Mouse (Mus musculus): ENCODE measurements at regions not wholly inside any gene's neighbourhood (a gene's known extent, or its start where the extent isn't known, plus 50 kb on each side); places are given as distances from the start of the nearest gene placed in this dataset.
A peak's percentile ranks its signal among the peaks of the same experiment; 100 is the strongest.

DNA sequence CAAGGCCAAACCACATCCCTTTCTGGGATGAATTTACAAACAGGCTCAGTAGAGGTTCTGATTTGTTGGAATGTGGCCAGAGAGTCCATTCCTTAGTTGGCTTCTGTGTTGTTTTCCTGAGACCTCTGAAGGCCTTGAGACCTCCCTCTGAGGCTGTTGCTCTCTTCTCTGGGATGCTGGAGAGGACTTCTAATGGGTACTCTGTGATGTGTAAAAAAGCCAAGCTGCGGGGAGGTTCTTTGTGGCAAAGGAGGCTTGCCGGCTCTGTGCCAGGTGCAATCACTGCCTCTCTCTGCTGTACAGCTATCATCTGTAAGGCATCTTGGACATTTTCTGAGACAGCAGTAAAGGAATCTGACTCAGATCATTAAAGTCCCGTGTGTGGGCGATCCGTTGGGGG, 192.3 kb downstream of the Gm5447 start:
- no peak for DNase-seq (ENCODE audit: low spot score in 2 of 2)

DNA sequence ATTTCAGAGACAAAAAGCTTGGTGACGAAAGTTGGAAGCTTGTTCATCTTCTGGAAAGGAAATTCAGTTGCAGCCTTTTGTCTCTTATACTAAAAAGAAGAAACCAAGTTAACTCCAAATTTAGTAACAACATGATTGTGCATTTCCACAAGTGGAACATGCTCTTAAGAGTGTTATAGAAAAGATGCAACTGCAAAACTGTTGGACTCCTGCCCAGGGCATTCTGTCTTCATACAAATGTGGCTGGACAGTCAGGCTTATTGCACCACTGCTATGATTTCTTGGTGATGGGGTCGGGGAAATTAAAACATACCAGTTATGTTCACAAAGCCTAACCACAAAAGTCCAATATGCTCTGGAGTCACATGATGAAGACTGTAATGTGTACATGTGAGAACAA, 194.8 kb downstream of the Gm5447 start:
- DNase-seq (ENCODE audit: low spot score in 2 of 2): no peak

DNA sequence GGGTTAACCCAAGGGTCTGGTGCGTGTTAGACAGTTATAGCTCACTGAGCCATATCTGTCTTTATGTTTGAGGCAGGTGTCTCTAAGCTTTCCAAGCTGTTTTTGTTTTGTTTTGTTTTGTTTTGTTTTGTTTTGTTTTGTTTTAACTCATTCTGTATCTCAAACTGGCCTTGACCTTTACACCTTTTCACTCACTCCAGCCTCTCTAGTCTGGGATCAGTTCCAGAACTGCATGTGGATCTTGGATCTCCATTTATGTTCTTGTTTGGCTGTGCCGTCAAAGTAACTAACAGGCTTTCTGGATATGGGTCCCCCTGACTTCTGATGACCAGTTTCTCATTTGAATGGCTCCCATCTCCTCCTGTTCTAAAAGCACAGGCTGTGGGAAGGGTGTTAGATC, 197.7 kb downstream of the Gm5447 start:
- no peak for DNase-seq (ENCODE audit: low spot score in 2 of 2)

DNA sequence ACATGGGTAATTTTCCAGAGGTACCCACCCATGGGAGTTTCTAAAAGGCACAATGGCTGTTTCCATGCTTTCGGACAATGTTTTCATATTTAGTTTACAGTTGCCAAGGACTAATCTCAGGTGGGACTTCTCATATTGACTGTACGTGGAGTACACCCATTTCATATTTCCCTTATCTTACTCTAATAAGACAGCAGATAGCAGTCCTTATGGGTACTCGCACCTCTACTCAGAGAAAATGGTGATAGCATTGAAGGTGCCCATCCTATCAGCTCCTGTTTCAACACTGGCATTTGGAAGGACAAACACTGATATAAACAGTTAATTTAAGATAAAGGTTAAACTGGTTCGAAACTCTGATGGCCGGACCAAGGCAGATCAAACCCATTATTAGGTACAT, 198.6 kb downstream of the Gm5447 start:
- DNase-seq (ENCODE audit: low spot score in 2 of 2): no peak

DNA sequence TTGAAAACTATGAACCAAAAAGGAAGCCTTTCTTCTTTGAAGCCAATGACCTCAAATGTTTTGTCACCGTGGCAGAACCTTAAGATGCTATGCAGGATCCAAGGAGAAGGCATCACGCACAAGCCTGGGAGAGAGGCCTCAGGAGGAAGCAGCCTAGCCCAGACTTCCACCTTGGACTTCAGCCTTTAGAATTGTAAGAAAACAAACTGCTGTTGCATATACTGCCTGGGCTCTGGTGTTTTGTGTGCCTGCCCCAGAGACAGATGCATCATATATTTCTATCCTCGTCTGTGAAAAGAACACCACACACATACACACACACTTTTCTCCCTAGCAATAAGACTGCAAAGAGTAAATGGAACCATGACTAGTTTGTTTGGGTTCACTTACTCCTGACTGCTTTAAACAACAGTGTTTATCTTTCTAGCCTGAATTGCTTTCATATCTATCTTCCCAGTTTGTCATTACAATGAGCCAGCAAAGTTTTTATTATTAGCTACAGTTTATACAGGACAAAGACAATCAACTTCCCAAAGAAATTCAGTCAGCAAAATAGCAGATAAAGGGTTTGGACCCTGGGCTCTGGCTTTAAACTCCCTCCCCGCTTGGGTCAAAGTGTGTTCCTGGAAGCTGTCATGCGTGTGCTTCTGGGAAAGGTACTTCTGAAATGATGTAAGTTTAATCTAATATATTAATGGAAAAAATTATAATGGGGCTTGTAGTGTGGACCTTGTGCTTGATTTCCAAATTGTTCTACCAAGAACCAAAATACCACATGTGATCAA, 204.2 kb downstream of the Gm5447 start:
- DNase-seq (ENCODE audit: low spot score in 2 of 2): no peak

DNA sequence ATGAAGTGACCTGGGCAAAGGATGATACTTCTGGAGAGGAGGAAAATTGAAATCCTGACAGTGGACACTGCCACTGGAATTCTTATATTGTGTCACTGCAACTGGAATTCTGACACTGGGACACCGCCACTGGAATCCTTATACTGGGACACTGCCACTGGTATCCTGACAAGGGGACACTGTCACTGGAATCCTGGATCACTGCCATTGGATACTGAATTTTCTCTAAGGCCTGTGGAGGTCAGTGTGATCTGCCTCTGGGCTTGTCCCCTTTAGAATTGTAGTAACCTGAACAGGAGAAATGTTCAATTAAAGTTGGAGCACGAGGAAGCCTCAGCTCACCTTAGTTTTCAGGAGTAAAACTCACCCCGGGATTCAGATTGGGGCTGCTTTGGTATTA, 205.0 kb downstream of the Gm5447 start:
- DNase-seq (ENCODE audit: low spot score in 2 of 2): no peak

DNA sequence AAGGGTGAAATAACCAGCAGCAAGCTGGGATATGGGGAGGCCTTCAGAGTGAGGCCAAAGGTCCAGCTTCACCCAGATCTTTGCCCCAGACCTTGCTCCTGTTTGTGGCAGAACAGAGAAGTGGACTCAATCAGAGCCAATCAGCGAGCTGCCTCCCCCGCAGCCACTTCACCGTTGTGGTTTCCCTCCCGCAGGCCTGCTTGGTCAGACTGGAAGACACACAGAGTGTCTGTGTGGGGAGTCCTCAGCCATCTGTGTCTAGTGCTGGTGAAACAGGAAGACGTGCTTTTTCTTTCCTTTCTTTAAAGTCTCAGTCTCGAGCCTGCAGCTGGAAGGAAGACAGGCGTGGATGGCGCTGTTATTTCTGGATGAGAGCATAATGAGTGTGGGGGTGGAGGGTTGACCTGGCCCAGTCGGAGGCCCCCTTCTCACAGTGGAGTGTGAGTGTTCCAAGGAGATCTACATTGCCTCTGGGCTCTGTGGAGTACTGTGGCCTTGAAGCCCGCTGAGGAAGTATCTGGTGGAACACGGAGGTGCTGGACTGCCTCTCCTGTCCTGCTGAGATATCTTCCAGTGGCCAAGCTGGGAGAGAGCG, 205.5 kb downstream of the Gm5447 start:
- DNase-seq (ENCODE audit: low spot score in 2 of 2): peak; percentile 17 to 24

DNA sequence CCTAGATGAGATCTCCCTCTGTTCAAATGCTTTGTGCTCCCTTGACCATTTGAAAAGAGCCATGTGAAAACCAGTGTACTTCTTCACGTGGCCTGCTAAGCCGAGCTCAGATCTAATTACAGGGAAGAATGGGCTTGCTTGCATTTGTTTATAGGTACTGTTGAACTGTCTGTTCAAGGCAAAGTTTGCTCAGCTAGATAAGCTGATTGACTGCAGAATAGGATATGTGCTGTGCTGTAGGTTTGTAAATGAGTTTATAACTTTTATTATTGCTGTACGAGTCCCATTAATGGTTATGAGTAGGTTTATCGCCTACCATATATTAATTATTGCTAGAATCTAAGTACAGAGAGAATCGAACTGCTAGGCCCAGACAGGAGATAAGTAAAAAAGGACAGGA, 207.5 kb downstream of the Gm5447 start:
- no peak for DNase-seq (ENCODE audit: low spot score in 2 of 2)

DNA sequence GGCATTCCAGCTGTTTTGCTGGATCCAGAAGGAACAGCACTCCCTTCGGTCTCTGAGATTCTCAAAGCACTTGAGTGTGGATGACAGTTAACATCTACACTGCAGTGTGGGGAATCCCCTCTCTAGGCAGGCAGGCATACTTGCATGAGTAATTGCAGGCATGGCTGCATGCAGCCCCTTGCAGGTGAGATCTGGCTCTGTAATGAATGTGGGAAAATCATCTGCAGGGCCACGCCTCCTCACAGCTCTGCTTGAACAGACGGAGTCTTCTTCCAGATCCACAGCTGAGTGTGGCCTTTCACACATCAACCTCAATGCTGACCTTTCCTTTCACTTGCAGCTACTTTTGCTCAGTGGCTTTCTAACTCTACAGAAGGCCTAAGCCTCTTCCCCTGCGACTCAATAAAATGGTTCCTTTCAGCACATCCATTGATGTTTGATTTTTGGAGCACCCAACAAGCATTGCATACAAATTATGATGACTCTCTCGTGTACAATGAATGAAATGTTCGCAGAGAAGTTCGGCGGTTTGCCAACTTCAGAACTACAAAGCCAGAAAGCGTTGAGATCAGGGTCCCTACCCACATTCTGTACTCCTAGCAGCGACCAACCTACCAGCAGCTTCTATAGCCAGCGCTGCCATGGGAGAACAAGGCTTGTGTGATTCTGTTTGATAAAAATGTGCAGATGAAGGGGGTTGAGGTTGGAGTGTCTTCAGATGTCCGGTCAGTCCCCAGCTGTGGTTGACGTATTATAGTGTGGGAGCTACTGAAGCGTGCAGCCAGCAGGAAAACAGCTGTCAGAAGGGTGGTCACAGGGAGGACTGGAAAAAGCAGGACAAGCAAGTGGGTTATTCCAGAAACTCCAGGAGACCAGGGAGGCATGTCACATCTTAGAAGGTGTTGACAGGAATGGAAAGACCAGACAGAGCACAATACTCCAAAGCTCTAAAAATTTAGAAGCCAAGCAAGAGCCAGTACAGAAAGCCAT, 211.1 kb downstream of the Gm5447 start:
- no peak for DNase-seq (ENCODE audit: low spot score in 2 of 2)

DNA sequence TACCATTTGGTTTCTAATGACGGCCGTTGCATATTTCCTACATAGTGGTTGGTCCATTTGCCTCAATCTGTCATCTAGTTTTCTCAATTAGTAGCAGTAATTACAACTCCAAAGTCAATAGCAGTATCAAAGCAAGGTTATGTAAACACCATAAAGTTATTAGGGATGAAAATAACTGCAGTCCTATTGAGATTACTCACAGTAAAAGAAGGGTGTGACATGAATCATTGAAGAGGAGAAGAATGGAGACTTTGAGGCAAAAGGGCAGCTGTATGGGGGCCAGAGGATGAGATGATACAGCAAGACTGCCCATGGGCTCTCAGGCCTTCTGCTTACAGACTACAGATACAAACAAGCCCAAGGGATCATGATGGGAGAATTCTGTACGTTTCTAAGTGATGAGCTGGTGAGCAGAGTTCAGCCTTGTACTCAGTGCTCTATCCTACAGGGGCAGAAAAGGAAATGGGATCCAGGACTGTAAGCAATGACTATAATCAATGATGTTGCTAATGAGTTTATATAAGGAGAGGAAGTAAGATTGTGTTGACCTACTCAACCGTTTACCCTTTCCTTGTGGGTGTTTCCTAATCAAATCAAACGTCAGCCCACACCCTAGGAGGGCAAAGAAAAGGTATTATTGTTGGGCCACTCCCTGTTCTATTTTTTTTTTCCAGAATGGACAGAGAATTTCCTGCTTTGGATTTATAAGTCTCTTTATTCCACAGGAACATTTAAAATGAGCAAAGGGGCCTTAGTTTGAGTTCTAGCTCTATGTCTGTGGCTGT, 213.0 kb downstream of the Gm5447 start:
- DNase-seq (ENCODE audit: low spot score in 2 of 2): no peak

DNA sequence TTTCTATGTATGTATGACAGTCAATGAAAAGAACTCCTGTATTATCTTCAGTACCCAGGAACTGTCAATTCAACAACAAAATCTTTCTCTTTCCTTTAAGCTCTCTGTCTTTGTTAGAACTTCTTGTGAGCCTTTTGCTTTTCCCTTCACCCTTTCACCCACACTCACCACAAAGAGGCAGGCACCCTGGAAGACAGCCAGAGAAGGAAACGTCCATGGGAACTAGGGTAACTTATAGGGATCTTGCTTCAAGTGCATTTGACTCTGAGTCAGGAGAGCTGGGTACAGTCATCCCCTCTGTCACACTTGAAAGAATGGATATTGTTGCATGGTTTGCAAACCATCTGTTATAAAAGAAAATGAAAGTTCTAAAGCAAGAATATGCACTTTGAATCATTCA, 215.1 kb downstream of the Gm5447 start:
- DNase-seq (ENCODE audit: low spot score in 2 of 2): no peak

DNA sequence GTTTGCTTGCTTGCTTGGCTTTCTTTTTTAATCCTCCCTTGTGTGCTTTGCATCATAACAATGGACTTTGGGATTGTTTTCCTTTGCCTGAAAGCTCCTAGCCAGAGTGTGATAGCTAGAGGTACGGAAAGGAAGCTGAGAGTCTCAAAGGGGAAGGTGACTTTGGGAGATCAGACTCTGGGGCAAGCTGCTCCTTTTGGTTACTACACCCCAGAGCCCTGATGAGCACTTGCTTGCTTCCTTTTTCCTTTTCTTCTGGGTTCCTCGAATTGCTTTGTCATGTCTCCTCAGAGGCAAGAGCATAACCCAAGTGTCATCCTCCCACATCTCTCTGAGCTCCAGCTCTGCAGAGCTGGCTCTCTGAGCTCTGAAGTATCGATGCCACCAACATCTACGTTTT, 216.0 kb downstream of the Gm5447 start:
- no peak for DNase-seq (ENCODE audit: low spot score in 2 of 2)

DNA sequence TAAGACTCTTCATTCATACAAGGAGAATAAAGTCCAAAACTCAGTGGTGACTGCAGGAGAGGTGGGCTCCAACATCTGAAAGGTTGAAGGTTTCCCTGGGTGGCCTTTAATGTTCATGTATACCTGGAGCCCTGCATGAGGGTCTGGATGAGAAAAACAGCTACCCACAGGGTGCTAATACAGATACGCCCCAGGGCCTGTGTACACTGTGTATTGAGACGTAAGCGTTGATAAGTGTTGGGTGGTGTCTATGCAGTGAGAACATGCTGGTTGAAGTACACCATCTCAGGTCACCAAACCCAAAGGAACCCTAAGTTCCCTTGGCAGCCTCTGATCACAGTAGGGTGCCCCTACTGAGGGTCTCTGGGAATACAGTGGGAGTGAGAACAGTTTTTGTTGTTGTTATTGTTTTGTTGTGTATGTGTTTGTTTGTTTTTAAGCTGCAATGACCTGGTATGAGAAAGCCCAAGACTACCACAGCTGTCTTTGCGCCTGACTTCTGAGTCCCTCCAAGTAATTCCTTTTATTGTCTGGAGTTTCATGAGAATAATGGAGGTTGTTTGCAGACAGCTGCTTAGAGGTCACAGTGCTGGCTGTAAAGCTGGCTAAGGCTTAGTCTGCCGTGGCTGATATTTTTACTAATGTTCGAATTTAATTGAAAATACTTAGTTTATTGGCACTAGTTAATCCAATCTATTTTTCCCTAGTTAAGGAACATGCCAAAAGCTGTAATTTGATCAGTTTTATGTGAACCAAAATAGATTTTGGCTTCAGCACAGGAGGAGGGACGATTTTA, 217.5 kb downstream of the Gm5447 start:
- no peak for DNase-seq (ENCODE audit: low spot score in 2 of 2)

DNA sequence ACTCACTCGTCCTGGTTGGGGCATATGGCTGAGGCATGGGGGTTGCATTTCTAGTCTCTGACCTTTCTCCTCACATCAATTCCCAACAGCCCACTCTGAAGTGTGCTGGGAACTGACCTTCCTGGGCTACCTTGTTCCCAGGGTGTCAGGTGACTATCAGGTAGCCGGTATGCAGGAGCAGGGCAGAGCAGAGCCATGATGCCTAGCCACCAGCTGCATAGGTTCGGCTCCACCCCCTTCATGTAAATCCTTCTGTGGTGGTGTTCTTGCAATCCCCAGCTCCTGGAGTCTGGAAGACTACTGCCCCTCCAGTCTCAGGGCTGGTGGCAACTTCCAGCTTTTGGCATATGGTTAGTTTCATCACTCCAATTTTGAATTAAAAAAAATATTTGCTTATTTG, 221.0 kb downstream of the Gm5447 start:
- no peak for DNase-seq (ENCODE audit: low spot score in 2 of 2)

DNA sequence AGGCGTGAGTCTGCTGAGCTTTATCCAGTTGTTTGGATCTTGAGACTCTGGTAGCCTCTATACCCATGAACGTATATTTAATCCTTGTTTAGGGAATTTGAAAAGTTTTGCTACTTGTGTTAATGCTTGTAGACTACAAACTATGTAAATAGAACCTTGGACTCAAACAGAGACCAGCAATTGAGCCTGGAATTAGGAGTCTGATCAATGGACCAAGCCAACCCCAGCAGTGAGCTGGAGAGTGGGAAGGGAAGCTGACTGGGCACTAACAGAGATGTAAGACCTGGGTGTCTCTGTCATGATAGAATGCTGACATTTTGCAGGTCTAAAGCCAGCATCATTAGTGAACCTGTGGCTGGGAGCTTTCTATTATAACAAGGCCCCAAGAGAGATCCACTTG, 222.5 kb downstream of the Gm5447 start:
- DNase-seq (ENCODE audit: low spot score in 2 of 2): no peak

DNA sequence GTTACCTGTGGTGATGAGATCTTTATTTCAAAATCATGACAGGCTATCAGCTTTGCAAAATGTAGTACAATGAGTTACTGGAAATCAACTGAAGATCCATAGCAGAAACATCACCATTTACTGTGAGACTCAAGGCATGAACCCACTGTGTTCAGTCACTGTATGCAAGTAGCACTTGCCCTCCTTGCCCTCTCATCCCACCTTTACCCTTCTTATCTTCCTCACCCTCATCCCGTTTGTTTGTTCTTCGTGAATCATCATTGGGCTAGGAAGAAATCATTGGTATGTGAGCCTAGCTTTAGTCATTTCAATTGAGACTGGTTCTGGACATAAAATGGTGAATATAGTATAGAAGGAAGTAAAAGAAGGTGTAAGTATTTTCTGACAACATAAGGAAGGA, 223.6 kb downstream of the Gm5447 start:
- DNase-seq (ENCODE audit: low spot score in 2 of 2): no peak

DNA sequence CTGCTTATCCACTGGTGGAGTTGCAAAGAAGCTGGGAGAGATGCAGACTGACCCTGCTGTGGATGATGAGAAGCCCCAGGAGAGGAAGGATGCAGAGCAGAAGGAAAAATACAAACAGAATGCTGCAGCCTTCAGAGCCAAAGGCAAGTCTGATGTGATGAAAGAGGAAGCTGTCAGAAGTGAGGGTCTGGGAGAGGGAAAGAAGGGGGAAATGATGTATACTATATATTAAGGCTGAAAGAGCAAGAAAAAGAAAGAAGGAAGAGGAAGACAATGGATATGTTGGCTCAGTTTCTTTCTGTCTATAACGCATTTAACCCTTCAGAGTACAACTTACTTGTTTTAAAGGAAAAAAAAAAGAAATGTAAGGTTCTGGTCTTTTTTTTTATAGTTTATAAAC, 225.4 kb downstream of the Gm5447 start:
- no peak for DNase-seq (ENCODE audit: low spot score in 2 of 2)

DNA sequence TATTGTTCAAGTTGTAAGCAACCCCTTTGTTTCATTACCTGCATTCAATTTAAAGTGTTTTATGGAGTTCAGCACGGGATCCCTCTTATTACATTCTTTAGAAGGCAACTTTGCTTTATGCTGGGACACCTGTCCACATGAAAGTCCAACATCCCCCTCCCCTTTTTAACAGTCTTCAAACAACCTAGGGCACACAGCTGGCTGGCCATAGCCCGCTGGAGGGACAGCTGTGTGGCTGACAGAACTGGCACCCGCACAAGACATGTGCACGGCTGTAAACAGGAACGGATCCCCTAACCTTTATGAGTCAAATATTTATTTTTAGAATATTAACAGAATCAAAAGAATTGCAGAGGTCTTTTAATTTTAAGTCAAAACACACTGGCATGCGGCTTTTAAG, 230.1 kb downstream of the Gm5447 start:
- no peak for DNase-seq (ENCODE audit: low spot score in 2 of 2)

DNA sequence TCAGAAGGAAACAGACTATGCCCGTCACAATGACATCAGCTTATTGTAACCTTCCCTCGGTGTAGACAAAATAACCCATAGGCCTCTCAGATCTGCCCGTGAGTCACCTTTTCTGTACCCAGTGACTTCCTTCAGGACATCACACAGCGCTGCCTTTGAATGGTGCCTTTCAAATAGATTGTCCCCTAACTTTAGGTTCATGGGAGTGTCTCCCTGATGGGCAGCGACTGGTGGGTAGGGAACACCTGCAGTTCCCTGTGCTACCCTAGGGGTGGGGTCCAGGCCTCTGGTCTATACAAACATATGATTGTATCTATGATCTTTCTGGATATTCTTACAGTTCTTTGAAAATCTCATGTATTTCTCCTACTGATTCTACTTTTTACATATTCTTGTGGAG, 232.4 kb downstream of the Gm5447 start:
- DNase-seq (ENCODE audit: low spot score in 2 of 2): no peak

DNA sequence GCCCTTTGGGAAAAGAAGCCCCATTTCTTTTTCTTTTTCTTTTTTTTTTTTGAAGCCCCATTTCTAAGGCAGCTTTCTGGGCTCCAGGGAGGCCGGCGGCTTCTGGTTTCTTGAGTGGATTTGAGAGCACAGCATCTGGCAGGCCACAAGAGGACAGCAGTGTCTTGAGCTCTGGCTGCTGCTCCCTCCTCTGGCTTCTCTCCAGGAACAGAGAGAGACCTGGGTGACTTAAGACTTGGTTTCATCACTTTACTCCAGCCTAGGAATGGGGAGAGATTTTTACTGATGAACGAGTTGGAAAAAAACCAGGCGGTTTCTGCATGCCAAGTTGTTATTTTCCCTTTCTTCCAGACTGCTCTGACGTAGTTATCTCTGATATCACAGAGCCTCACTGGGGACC, 233.7 kb downstream of the Gm5447 start:
- peak; percentile 13 to 27 for DNase-seq (ENCODE audit: low spot score in 2 of 2)

DNA sequence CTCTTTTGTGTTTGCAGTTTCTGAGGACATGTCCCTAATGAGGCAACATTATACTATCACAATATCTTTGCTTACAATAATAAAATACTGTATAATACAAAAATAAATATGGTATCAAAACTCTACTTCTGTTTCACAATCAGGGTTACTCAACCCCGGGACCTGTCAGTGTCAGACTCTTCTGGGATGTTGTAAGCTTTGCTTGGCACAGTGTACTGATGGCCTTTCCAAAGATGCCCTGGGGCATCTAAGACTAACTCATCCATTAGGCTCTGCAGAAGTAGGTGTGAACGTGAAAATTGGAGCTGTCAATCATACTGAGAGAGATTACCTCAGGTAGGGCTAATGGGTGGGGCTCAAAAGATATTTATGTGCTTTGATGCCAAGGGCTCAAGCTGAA, 249.0 kb downstream of the Gm5447 start:
- no peak for DNase-seq (ENCODE audit: low spot score in 2 of 2)
